In genomic region chr3:22745026-22745425, GRCm38 (mm10) we compare ENCODE assay signal across 9 mouse cellular contexts.
DNase-seq lines count a peak whose midpoint lies in the region; ATAC-seq and TF ChIP-seq lines count a peak whose summit lies in the region.
"Had no signal": no experiment of that assay in that cellular context is flagged by ENCODE, and none has a peak within 500 bp of the region (broad histone marks: within the 10 kb centered on the region; RNA-seq: fewer than 3 reads in every experiment).

No protein-coding gene starts in this region.

- no peaks in the 10 kb centered on the region for H3K36me3 ChIP-seq in heart, adult 2 months (ENCODE audit: control insufficient read depth, insufficient read depth, low read length)
- H3K36me3 ChIP-seq in heart, embryonic 11.5 days (ENCODE audit: control insufficient read depth, insufficient read depth, low read length) = no peaks in the 10 kb centered on the region
- no peaks in the 10 kb centered on the region for H3K36me3 ChIP-seq in neural tube, embryonic 14.5 days (ENCODE audit: control insufficient read depth, insufficient read depth, low read length)
- H3K36me3 ChIP-seq in kidney, adult 2 months (ENCODE audit: control insufficient read depth, insufficient read depth, low read length) = no peaks in the 10 kb centered on the region

- TF ChIP-seq POLR2A in heart, adult 2 months (IDR thresholded peaks at IDR 0.05; ENCODE audit: insufficient read depth, low read depth, low read length) = no peak
- TF ChIP-seq POLR2A in kidney, adult 2 months (IDR thresholded peaks at IDR 0.05; ENCODE audit: low read depth, low read length) = no peak

- TF ChIP-seq CTCF in heart, adult 2 months (IDR thresholded peaks at IDR 0.05) = peak; percentile 31; the same call in 1 of the 2 replicates
- no peak for TF ChIP-seq CTCF in kidney, adult 2 months (conservative IDR thresholded peaks at IDR 0.05; ENCODE audit: insufficient read depth, insufficient read length, low read depth, low read length)

- DNase-seq in heart, adult 2 months = no peak
- DNase-seq in neural tube, embryonic 10.5 days (ENCODE audit: extremely low spot score, low spot score) = no peak
- peak; percentile 9 to 10 for DNase-seq in cerebellum, postnatal 25 days
- DNase-seq in adrenal gland, postnatal 25 days = no peak
- DNase-seq in heart, postnatal 25 days (ENCODE audit: low spot score) = no peak
- DNase-seq in kidney, adult 2 months = no peak
- DNase-seq: lung, postnatal 36 days had no signal

- no peaks in the 10 kb centered on the region for H3K9me3 ChIP-seq in heart, embryonic 11.5 days (replicated peaks; ENCODE audit: control insufficient read depth, low read length)
- no peaks in the 10 kb centered on the region for H3K9me3 ChIP-seq in neural tube, embryonic 14.5 days (ENCODE audit: control insufficient read depth, low read length)

- no peaks in the 10 kb centered on the region for H3K27me3 ChIP-seq in heart, adult 2 months (ENCODE audit: control insufficient read depth, insufficient read depth, low read length)
- no peaks in the 10 kb centered on the region for H3K27me3 ChIP-seq in heart, embryonic 11.5 days (ENCODE audit: control insufficient read depth, insufficient read depth, low read length)
- H3K27me3 ChIP-seq in neural tube, embryonic 14.5 days (ENCODE audit: control insufficient read depth, insufficient read depth, low read length) = no peaks in the 10 kb centered on the region
- H3K27me3 ChIP-seq in kidney, adult 2 months (replicated peaks; ENCODE audit: control insufficient read depth, insufficient read depth, low read length) = no peaks in the 10 kb centered on the region

- H3K4me2 ChIP-seq in heart, embryonic 11.5 days = no peak overlapping the region
- no peak overlapping the region for H3K4me2 ChIP-seq in neural tube, embryonic 14.5 days (ENCODE audit: low read depth, low read length)

- no peak for ATAC-seq in heart, embryonic 11.5 days (replicated peaks; ENCODE audit: insufficient number of reproducible peaks, low FRiP score, low TSS enrichment)
- peak; percentile 77 for ATAC-seq in neural tube, embryonic 14.5 days (ENCODE audit: low read depth)

- no peak overlapping the region for H3K27ac ChIP-seq in heart, adult 2 months
- no peak overlapping the region for H3K27ac ChIP-seq in heart, embryonic 11.5 days (ENCODE audit: low read depth, low read length)
- no peak overlapping the region for H3K27ac ChIP-seq in neural tube, embryonic 14.5 days (ENCODE audit: low read depth, low read length)
- H3K27ac ChIP-seq in kidney, adult 2 months (ENCODE audit: insufficient read depth, low read depth, low read length) = no peak overlapping the region

- no peaks in the 10 kb centered on the region for H3K79me2 ChIP-seq in heart, adult 2 months (replicated peaks; ENCODE audit: control insufficient read depth, insufficient read depth, low read length)

- no peaks in the 10 kb centered on the region for H3K4me1 ChIP-seq in heart, adult 2 months (ENCODE audit: control insufficient read depth, insufficient read depth, low read length)
- H3K4me1 ChIP-seq in heart, embryonic 11.5 days (ENCODE audit: control insufficient read depth, insufficient read depth, low read length) = no peaks in the 10 kb centered on the region
- H3K4me1 ChIP-seq in neural tube, embryonic 14.5 days (ENCODE audit: control insufficient read depth, insufficient read depth, low read length) = no peaks in the 10 kb centered on the region
- H3K4me1 ChIP-seq in kidney, adult 2 months (ENCODE audit: control insufficient read depth, insufficient read depth, low read length) = no peaks in the 10 kb centered on the region

- no peak overlapping the region for H3K9ac ChIP-seq in heart, adult 2 months (ENCODE audit: low read depth, low read length)
- no peak overlapping the region for H3K9ac ChIP-seq in heart, embryonic 11.5 days (ENCODE audit: low read depth, low read length)
- H3K9ac ChIP-seq in neural tube, embryonic 14.5 days (replicated peaks; ENCODE audit: low read depth, low read length) = no peak overlapping the region

- intact Hi-C loops in heart, adult 2 months (cut with DNase I) = no loop called here
- intact Hi-C loops in heart, postnatal 25 days (cut with DNase I) = no loop called here

- TF ChIP-seq EP300 in heart, adult 2 months (IDR thresholded peaks at IDR 0.05; ENCODE audit: insufficient read depth, low read depth, low read length) = no peak

- H3K4me3 ChIP-seq in heart, adult 2 months = no peak overlapping the region
- H3K4me3 ChIP-seq in heart, embryonic 11.5 days (ENCODE audit: low read depth, low read length) = no peak overlapping the region
- no peak overlapping the region for H3K4me3 ChIP-seq in neural tube, embryonic 14.5 days (ENCODE audit: low read depth, low read length)
- H3K4me3 ChIP-seq in kidney, adult 2 months (ENCODE audit: insufficient read depth, low read depth, low read length) = no peak overlapping the region

Comparison
In these comparisons a context has a peak if more than half of its experiments do, and no peak if none do; other contexts are left out.
1. DNase-seq: peak in cerebellum, postnatal 25 days (2 of 2); none in heart, adult 2 months (0 of 2), neural tube, embryonic 10.5 days (single experiment), adrenal gland, postnatal 25 days (single experiment), heart, postnatal 25 days (single experiment) and kidney, adult 2 months (single experiment).